Mouse (Mus musculus) forebrain, embryonic 11.5 days (tissue): ENCODE measurements around the gene Gm26897. TPM values are rescaled to one million over a fixed set of nuclear protein-coding genes. Genes with fewer than 3 reads are reported as not detected.
A peak's percentile ranks its signal among the peaks of the same experiment; 100 is the strongest.

Source experiments
- ATAC-seq: fragments of 200-750 bp; cut with Nextera tagmentation; replicated peaks from 2 replicates; pipeline ENCODE4 v1.8.0; 2017; ENCODE audit warnings: moderate TSS enrichment; ENCODE audit not compliant: low FRiP score
- DNase-seq: peaks from one replicate; pipeline ENCODE4 v3.0.0-alpha.2; 2017; ENCODE audit warnings: low spot score
- H3K27ac ChIP-seq: fragments of 300-500 bp; sonication (generic); 2 replicates; pipeline ENCODE4 v1.5.1; 2014; ENCODE audit warnings: low read depth, low read length
- H3K27me3 ChIP-seq: fragments of 300-500 bp; sonication (generic); 2 replicates; pipeline ENCODE4 v1.6.1; 2014; ENCODE audit warnings: mild to moderate bottlenecking, low read length, mixed read lengths; ENCODE audit not compliant: control insufficient read depth, insufficient read depth
- H3K36me3 ChIP-seq: fragments of 300-500 bp; sonication (generic); 2 replicates; pipeline ENCODE4 v1.6.1; 2014; ENCODE audit warnings: mild to moderate bottlenecking, low read length, moderate library complexity, mixed read lengths; ENCODE audit not compliant: control insufficient read depth, insufficient read depth
- H3K4me1 ChIP-seq: fragments of 300-500 bp; sonication (generic); replicated peaks from 2 replicates; pipeline ENCODE4 v1.6.1; 2014; ENCODE audit warnings: low read length, mixed read lengths; ENCODE audit not compliant: control insufficient read depth, insufficient read depth
- H3K4me2 ChIP-seq: fragments of 300-500 bp; sonication (generic); 2 replicates; pipeline ENCODE4 v1.6.1; 2014; ENCODE audit warnings: low read depth, mild to moderate bottlenecking, low read length, moderate library complexity, mixed read lengths; ENCODE audit not compliant: severe bottlenecking
- H3K4me3 ChIP-seq: fragments of 300-500 bp; sonication (generic); 2 replicates; pipeline ENCODE4 v1.5.1; 2014; ENCODE audit warnings: low read depth, low read length
- H3K9ac ChIP-seq: fragments of 300-500 bp; sonication (generic); 2 replicates; pipeline ENCODE4 v1.6.1; 2014; ENCODE audit warnings: low read length
- H3K9me3 ChIP-seq: fragments of 300-500 bp; sonication (generic); 2 replicates; pipeline ENCODE4 v1.6.1; 2016; ENCODE audit warnings: low read length, mixed read lengths; ENCODE audit not compliant: control insufficient read depth
- WGBS: fragments of 180-500 bp; shearing (Covaris S2); extraction: QIAGEN DNeasy Blood & Tissue Kit; methylation state at CpG from one replicate; pipeline ENCODE4 v1.1.7; 2014; 5-methylcytosine and 5-hydroxymethylcytosine counted together
- polyA plus RNA-seq: library from polyadenylated mRNA; unstranded; fragments of >200 nt; fragmentation: Nextera tagmentation; extraction: Ambion mirVana; gene quantifications from 2 replicates; pipeline ENCODE4 v1.2.1, GENCODE M21; 2014

The Gm26897 gene
- polyA plus RNA-seq, 1 experiment from 2014 or later: not detected

DNA sequence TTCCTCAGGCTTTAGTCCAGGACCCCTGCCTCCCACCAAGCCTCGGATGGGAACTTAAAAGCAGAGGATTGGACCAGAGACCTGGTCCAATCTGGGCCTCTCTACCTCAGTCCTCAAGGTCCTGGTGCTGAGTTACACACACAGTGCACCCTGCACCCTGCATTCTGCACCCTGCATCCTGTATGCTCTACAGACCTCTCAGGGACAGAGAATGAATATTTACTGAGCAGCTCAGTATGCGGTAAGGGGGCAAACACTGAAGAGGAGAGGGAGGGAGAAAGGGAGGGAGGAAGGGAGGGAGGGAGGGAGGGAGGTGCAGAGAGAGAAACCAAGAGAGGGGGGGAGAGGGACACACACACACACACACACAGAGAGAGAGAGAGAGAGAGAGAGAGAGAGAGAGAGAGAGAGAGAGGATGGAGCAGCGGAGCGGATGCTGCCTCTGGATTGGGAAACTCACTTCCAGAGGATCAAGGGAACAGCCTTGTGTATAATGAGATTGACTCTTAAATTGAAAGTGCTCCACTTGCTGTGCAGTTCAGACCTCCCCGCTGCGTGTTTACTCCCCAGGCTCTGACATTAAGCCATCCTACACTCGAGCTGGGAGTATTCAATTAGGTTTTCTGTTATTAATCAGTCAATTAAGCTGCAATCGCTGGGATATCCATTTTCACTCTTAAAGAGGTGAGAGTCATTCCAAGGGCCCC, 24.4 kb upstream of the Gm26897 start:
- DNase-seq (no peak), ATAC-seq (no peak)
- peaks cover 3% of the 10 kb centered on the region; the same call in 1 of the 2 replicates for H3K4me1 ChIP-seq
- no peak overlapping the region for H3K27ac ChIP-seq
- H3K4me2 ChIP-seq: no peak overlapping the region
- WGBS: 19% methylated on average over 8 of the region's 8 CpGs
- H3K4me3 ChIP-seq: no peak overlapping the region
- H3K36me3 ChIP-seq: no peaks in the 10 kb centered on the region
- no peaks in the 10 kb centered on the region; the same call in 1 of the 2 replicates for H3K27me3 ChIP-seq
- H3K9me3 ChIP-seq: peaks cover 9% of the 10 kb centered on the region
- H3K9ac ChIP-seq: no peak overlapping the region

GRCm38 (mm10) chr5:111719018-111719417, 14.7 kb upstream of the Gm26897 start:
- H3K4me1 ChIP-seq: peaks cover 3% of the 10 kb centered on the region; the same call in 1 of the 2 replicates
- no peak overlapping the region for H3K4me2 ChIP-seq
- 57% methylated on average over 3 of the region's 3 CpGs for WGBS
- H3K27ac ChIP-seq: no peak overlapping the region
- no peak for DNase-seq
- H3K27me3 ChIP-seq: no peaks in the 10 kb centered on the region
- no peak overlapping the region for H3K9ac ChIP-seq
- no peak for ATAC-seq
- H3K4me3 ChIP-seq: no peak overlapping the region
- no peaks in the 10 kb centered on the region for H3K36me3 ChIP-seq
- no peaks in the 10 kb centered on the region for H3K9me3 ChIP-seq

GRCm38 (mm10) chr5:111720726-111721125, 13.0 kb upstream of the Gm26897 start:
- DNase-seq: no peak
- H3K27ac ChIP-seq: no peak overlapping the region
- ATAC-seq: no peak
- H3K9me3 ChIP-seq: no peaks in the 10 kb centered on the region
- WGBS: 85% methylated on average over 9 of the region's 9 CpGs
- no peak overlapping the region for H3K4me3 ChIP-seq
- H3K27me3 ChIP-seq: no peaks in the 10 kb centered on the region
- H3K9ac ChIP-seq: no peak overlapping the region
- no peak overlapping the region for H3K4me2 ChIP-seq
- H3K36me3 ChIP-seq: no peaks in the 10 kb centered on the region
- peaks cover 13% of the 10 kb centered on the region for H3K4me1 ChIP-seq

GRCm38 (mm10) chr5:111724713-111725112, 9.0 kb upstream of the Gm26897 start:
- Histone ChIP-seq H3K4me3 (no peak overlapping the region), H3K4me2 (no peak overlapping the region), H3K9ac (no peak overlapping the region), H3K27me3 (no peaks in the 10 kb centered on the region), H3K4me1 (peaks cover 14% of the 10 kb centered on the region), H3K9me3 (peaks cover 3% of the 10 kb centered on the region; the same call in 1 of the 2 replicates), H3K36me3 (no peaks in the 10 kb centered on the region; the same call in 1 of the 2 replicates), H3K27ac (peak overlapping the region; percentile 25)
- WGBS: 49% methylated on average over 10 of the region's 10 CpGs
- ATAC-seq (peak; percentile 83), DNase-seq (peak; percentile 69)

DNA sequence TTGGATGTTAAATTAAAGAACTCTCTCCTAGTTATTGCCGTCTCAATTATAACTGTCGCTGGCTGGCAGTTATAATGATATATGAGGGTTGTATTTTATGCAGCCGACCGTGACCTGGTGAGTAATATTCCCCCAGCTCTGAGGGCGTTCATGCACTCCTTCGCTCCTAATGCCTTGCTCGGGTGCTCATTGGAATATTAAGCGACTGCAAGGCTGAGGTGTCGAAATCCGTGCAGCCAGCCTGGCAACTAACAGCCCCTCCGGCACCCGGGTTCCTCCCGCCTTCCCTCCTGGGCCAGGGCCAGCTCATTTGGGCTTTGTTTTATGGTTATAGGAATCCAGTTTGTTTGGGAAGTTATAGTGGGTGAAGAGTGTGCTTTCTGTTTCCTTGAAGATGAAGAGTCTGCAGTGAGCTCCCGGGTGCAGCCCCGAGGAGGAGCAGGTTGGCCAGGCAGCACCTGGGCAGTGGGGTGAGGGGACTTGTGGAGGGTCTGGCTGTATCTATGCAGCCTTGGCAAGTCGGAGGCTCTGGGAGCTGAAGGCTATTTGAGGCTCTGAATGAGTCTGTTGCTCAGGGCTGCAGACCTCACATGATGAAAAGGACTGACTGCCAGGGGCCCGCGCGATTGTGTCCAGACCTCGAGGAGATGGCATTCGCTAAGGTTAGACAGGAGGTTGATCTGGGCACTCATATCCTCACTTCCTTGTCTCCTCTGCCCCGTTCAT, 8.4 kb upstream of the Gm26897 start:
- Histone ChIP-seq H3K4me3 (no peak overlapping the region), H3K27ac (peak overlapping the region; percentile 25; the same call in 1 of the 2 replicates), H3K9ac (peak overlapping the region; percentile 1; the same call in 1 of the 2 replicates), H3K27me3 (no peaks in the 10 kb centered on the region), H3K4me1 (peaks cover 14% of the 10 kb centered on the region), H3K36me3 (no peaks in the 10 kb centered on the region; the same call in 1 of the 2 replicates), H3K9me3 (peaks cover 3% of the 10 kb centered on the region; the same call in 1 of the 2 replicates), H3K4me2 (no peak overlapping the region)
- WGBS: 62% methylated on average over 22 of the region's 22 CpGs
- DNase-seq (no peak), ATAC-seq (peak; percentile 49; the same call in 1 of the 2 replicates)

DNA sequence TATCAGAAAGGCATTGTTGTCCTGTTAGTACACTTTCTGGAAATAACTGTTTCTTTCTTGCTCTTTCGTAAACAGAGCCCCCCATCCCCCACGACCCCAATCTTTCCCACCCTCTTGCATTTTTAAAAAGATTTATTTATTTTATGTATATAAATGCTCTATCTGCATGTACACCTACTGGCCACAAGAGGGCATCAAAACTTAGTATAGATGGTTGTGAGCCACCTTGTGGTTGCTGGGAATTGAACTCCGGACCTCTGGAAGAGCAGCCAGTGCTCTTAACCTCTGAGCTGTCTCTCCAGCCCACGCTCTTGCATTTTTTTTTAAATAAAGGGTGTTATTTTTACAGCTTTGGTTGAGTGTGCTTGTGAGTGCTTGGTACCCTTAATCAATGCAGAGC, 5.3 kb upstream of the Gm26897 start:
- peaks cover 19% of the 10 kb centered on the region for H3K4me1 ChIP-seq
- no peaks in the 10 kb centered on the region for H3K27me3 ChIP-seq
- ATAC-seq (no peak), DNase-seq (no peak)
- no peak overlapping the region for H3K27ac ChIP-seq
- WGBS: 79% methylated on average over 4 of the region's 4 CpGs
- H3K4me2 ChIP-seq: no peak overlapping the region
- peaks cover 3% of the 10 kb centered on the region; the same call in 1 of the 2 replicates for H3K9me3 ChIP-seq
- H3K9ac ChIP-seq: no peak overlapping the region
- no peak overlapping the region for H3K4me3 ChIP-seq
- no peaks in the 10 kb centered on the region; the same call in 1 of the 2 replicates for H3K36me3 ChIP-seq

GRCm38 (mm10) chr5:111730560-111731167, 3.1 kb upstream of the Gm26897 start:
- ATAC-seq (no peak), DNase-seq (no peak)
- H3K9ac ChIP-seq: peak overlapping the region; percentile 21; the same call in 1 of the 2 replicates
- 28% methylated on average over 16 of the region's 16 CpGs for WGBS
- peaks cover 7% of the 10 kb centered on the region for H3K4me1 ChIP-seq
- H3K4me2 ChIP-seq: no peak overlapping the region
- 0 out of 2 replicates have a peak overlapping the region, but pooled peaks have one; percentile 21 for H3K27ac ChIP-seq
- peaks cover 3% of the 10 kb centered on the region; the same call in 1 of the 2 replicates for H3K9me3 ChIP-seq
- H3K36me3 ChIP-seq: no peaks in the 10 kb centered on the region; the same call in 1 of the 2 replicates
- no peaks in the 10 kb centered on the region for H3K27me3 ChIP-seq
- H3K4me3 ChIP-seq: no peak overlapping the region

- peaks cover 5% of the 10 kb centered on the region for H3K4me1 ChIP-seq
- ATAC-seq (no peak), DNase-seq (no peak)
- peaks cover 3% of the 10 kb centered on the region; the same call in 1 of the 2 replicates for H3K9me3 ChIP-seq
- no peaks in the 10 kb centered on the region for H3K27me3 ChIP-seq
- H3K36me3 ChIP-seq: no peaks in the 10 kb centered on the region; the same call in 1 of the 2 replicates
- no peak overlapping the region for H3K9ac ChIP-seq
- no peak overlapping the region for H3K4me2 ChIP-seq
- no peak overlapping the region for H3K4me3 ChIP-seq
- 83% methylated on average over 2 of the region's 2 CpGs for WGBS
- no peak overlapping the region for H3K27ac ChIP-seq
Observed at GRCm38 (mm10) chr5:111732194-111732593, 1.5 kb upstream of the Gm26897 start.
